Mouse (Mus musculus): ENCODE data around the gene Calhm2.

The Calhm2 gene

DNA sequence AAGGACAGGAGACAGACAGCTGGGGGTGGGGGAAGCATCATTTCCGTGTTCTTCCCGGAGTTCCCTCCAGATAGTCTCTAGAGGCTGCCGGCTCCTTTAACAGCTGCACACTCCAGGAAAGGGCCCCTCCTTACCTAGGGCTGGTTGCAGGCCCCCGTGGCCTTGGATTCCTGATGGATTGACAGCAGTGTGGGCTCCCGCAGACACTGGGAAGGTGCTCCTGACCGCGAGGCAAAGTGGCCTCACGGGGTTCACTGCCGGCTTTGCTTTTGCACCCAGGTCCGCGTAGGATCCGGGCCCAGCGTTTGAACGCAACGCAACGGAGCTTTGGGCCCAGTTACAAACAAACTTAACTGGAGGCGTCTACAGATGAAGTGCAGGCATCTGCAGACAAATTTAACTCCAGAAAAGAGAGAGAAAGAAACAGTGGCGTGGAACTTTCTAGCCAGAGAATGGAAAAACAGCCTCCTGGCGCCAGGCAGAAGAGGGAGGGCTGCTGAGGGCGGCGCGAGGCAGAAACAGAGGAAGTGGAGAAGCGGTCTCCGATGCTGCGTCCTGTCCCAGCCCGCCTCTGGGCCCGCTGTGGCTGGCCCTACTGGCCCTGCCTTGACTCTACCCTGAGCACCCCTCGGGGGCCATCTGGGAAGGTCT lies at the start of gene Calhm2:
Gene Calhm2, minus strand, starts transcription at position 524 of the 651 bp plus-strand sequence.
- CTCF ChIA-PET, result interaction anchor here (0.7 to 1.3 kb wide), 4 partner anchors 15 to 791 kb away, joined by 3 to 20 read pairs (median 8); no protein-coding TSS in a partner anchor

DNA sequence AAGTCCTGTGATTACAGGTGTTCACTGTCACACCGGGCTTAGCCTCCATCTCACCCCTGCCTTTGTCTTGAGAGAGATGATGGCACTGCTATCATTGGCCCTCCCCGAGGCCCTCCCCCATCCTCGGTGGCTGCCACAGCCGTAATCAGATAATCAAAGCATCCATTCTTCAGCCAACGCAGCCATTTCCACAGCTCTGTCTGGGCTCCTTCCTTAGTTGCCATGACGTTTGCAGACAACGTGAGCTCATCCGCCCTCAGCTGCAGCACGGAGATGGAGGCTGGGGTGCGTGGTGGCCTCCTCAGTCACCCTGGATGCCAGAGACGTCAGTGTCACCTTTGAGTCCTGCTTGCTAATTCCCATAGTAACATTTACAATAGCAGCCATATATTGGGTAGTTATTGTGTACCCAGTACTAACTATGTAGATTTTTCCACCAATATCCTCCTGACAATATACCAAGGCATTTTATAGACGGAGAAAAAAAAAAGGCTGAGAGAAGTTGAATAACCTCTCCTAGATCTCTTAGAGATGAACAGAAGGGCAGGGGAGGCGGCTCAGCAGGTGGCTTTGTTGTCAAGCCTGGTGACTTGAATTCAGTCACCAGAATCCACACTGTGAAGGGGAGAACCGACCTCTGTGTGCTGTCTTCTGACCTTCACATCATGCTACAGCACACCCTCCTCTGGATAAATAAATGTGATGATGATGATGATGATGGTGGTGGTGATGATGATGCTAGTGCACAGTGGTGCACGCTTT lies 48.6 kb upstream of the Calhm2 start:
- CTCF ChIA-PET, result no interaction called here

DNA sequence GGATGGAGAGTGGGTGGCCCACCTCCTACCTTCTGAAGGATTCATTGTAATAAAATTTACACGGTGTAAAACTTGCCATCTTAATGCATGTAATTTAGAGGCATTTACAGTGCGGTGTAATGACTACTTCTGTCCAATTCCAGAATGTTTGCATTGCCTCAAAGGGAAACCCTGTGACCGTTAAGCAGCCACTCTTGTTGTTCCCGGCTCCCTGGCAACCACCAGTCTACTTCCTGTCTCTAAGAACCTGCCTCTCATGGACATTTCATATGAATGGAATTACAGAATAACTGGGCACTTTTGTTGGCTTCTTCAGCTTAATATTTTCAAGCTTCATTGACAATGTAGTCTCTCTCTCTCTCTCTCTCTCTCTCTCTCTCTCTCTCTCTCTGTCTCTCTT lies 46.6 kb upstream of the Calhm2 start:
- CTCF ChIA-PET, result no interaction called here

DNA sequence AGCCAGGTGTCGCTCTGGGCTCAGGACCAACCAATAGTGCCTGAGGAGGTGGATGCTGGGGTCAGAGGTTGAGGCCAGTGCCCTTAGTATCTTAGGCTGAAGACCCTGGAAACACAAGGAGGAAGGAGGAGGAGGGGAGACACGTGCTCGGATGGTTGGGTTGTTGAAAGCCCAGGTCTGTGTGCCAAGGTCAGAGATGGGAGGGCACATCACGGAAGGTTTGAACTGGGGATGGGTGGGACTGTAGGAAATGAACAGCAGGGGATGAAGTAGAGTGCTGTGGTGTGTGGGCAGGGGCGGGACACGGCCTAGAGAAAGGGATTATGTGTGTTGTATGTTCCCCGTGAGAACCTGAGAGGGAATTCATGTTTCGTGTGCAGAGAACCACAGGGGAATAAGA lies 46.1 kb upstream of the Calhm2 start:
- CTCF ChIA-PET, result no interaction called here

DNA sequence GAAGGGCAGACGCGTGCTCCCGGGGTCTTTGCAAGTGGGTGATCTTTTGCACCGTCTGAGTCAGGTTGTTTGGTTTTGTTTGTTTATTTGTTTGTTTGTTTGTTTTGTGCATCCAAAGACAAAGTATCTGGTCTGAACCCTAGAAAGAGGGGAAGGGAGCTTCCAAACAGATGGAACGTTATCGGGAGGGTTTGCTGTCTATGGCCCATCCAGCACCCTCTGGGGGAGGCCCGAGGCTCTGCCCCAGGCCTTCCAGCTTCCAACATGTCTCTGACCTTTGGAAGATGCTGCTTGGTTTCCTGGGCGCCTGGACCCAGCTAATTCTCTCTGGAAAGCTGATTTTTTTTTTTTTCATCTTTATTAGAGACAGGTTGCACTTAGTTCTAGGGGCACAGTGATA lies 41.9 kb upstream of the Calhm2 start:
- CTCF ChIA-PET, result no interaction called here

DNA sequence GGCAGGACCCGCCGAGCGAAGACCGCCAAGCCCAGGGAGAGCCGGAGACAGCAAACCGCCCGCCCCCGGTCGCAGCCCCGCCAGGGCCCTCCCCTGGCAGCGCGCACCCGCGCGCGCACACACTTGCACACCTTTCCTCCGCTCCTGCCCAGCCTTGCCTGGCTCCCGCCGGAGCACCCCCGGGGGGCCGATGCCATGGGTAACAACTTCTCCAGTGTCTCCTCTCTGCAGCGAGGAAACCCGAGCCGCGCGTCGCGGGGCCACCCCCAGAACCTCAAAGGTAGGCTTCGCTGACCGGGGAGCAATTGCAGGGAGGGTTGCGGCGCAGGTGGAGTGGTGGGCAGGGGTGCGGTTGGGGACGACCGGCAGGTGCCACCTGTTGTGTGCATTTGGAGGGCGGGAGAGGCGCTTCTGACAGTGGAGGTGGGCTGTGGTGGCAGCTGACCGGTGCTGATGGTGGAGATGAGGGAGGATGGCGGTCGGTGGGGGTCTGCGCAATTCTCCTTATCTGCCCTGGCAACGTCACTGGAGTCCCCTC lies 41.2 kb upstream of the Calhm2 start:
- CTCF ChIA-PET, result no interaction called here

DNA sequence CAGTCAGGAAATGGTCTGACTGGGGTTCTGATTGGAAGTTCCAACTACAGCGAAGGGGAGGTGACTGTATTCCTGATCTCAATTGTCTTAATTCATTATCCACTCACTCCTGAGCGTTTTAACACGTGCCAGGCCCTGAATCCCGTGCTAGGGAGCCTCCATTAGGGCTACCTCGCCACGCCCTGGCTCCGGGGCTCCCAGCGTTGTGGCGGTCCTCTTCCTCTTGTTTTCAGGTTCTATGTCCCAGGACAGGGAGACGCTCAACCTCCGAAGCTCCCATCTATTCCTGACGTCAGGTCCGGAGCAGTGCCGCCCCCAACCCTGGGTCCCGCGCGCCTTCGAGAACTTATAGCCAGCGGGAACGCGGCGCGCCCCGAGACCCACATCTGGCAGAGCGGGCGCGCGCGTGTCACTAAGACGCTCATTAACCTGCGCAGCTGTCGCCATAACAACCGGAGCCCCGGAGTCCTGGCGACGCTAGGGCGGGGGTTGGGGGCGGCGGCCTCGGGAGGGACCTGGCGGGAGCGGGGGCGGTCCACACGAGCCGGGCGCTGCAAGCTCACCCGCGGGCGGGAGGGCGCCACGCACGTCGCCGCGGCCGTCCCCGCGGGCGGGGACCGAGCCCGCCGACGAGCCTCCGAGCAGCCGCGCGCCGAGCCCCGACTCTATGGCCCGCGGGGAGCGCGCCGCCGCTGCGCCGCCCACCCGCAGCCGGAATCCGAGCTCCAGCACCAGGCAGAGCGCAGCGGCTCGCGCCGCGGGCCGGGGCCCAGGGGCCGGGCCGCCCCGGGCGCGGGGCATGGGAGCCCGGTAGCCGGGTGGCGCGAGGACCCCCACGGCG lies 40.6 kb upstream of the Calhm2 start, which contains the start of gene Neurl1a:
Gene Neurl1a, plus strand, starts transcription at position 390 of the 841 bp plus-strand sequence.
- CTCF ChIA-PET, result interaction anchor here (0.8 kb wide), 1 partner anchor 422 kb away, joined by 3 read pairs; no protein-coding TSS in a partner anchor

DNA sequence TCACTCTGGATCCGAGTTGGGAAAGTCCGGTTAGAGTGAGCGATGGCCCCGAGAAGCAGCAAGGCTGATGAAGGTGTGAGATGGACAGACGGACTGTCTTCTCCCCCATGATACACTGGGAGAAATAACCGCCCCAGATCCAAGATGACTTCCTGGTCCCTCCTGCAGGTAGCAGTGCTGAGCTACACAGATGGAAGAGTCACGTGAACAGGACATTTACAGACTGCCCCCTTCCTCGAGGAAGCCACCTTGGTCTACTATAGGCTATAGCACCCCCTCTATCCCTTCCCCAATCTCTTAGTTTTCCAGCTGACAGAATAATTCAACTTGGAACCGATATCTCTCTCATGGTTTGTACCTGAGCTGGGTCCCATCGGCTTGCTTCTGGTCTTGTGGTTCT lies 39.9 kb upstream of the Calhm2 start:
- CTCF ChIA-PET, result interaction anchor here (0.8 kb wide), 1 partner anchor 421 kb away, joined by 3 read pairs; no protein-coding TSS in a partner anchor

DNA sequence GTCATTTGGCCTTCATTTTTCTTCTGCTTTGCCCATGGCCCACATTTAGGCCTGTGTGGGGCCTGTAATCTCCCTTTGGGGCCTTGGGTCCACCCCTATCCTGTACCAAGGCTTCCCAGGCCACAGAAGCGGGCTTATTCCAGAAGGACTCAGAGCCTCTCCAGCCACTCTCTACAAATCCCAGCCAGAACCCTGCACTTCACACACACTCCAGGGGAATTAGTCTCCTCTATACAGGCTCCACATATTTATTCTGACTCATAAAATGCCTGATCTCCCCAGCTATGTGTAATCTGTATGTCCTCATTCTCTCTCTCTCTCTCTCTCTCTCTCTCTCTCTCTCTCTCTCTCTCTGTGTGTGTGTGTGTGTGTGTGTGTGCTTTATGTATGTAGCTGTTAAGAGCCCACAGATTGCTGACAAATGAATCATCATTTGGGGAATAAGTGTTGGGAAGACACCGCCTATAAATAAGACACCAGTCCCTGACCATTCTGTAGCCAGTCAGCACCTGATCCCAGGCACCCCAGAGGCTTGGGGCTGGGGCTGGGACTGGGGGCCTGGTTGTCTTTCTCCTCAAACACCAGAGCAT lies 38.9 kb upstream of the Calhm2 start:
- CTCF ChIA-PET, result no interaction called here

DNA sequence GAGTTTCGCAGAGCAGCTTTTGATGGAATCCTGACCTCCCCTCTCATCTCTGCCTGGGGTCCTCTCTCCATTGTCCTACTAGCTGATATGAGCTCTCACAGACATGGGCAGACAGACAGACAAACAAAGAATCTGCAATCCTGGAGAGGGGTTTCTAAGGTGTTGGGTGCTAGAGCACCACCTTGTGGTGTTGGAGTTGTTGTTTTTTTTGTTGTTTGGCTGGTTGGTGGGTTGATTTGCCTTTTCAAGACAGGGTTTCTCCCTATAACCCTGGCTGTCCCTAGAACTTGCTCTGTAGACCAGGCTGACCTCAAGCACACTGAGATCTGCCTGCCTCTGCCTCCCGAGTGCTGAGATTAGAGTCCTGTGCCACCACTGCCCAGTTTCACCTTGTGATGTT lies 37.4 kb upstream of the Calhm2 start:
- CTCF ChIA-PET, result interaction anchor here (0.6 kb wide), 1 partner anchor 730 kb away, joined by 3 read pairs; no protein-coding TSS in a partner anchor

DNA sequence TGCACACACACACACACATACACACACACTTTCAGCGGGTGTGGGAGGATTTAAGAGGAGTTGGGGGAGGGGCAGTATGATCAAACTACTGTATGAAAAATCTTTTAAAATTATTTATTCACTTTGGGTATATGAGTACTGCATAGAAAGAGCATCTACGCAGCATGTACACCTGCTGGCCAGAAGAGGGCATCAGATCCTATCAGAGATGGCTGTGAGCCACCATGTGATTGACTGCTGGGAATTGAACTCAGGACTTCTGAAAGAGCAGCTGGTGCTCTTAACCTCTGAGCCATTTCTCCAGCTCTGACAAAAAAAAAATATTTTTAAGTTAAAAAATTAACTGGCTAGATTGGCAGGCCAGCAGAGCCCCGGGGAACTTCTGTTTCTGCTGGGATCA lies 36.4 kb upstream of the Calhm2 start:
- CTCF ChIA-PET, result interaction anchor here (0.7 kb wide), 1 partner anchor 9 kb away, joined by 7 read pairs; no protein-coding TSS in a partner anchor

DNA sequence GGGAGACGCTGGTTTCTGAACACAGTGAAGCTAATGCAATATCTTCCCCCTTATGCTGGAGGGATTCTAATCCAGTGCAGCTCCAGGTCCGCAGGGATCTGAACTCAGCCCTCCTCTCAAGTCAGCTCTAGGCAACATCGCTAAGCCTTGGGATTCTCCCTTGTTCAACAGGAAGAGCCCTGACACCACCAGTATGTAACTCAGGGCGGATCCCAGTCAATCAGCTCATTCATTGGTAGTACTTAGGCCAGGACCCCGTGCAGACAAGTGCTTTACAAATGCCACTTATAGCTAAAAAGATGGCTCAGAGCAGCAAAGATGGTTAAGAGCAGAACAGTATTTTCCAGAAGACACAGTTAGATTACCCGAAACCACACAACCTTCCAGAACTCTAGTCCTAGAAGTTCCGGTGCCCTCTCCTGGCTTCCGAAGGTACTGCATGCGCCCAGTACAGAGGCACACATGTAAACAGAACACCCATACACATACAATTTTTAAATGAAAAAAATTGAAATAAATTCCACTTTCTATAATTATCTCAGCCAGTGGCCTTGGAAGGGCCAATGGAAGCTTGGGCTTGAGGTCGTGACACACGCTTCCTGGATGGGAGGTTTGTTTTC lies 30.8 kb upstream of the Calhm2 start:
- CTCF ChIA-PET, result interaction anchor here (0.5 to 2.4 kb wide), 4 partner anchors 20 to 48 kb away, joined by 3 to 11 read pairs (median 7); no protein-coding TSS in a partner anchor

DNA sequence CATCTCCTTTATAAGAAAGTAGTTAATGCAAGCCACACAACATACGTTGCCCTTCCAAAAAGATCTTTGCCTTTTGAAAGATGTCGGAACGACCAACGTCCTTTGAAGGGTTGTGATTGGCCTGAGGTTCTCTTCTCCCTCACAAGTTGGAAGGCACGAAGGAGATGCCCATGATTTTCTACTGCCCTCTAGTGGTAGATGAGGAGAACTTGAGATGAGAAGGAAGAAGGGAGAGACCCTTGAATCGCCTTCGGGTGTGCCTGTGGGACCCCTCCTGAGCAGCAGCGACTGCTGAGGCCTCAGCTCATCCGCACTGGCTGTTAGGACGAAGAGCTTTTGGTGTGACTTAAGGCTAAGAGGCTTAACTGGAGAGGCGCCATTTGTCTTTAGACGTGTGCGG lies 30.1 kb upstream of the Calhm2 start:
- CTCF ChIA-PET, result interaction anchor here (0.5 to 2.4 kb wide), 6 partner anchors 18 to 77 kb away, joined by 3 to 11 read pairs (median 4); no protein-coding TSS in a partner anchor

DNA sequence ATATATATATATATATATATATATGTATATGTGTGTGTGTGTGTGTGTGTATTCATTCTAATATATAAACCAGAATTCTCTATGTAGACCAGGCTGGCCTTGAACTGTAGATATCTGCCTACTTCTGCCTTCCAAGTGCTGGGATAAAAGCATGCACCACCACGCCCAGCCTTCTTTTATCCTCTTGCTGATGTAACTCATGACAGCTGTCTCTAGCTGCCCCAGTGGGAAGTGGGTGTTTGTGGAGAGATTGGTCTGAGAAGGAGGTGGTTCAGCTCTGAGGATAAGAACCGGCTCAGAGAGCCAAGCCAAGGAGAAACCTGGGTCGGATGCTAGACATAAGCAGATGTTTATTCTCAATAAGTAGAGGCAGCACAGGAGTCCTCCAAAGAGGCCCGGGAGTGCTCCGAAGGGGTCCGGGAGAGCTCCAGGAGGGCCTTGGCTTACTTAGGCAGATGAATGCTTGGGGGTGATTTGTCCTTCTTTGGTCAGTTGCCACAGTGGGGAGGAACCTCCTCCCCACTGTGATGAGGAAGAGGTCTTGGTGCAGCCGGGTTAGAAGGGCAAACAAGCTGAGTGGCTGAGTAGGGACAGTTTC lies 29.6 kb upstream of the Calhm2 start:
- CTCF ChIA-PET, result interaction anchor here (0.6 to 2.4 kb wide), 5 partner anchors 18 to 123 kb away, joined by 3 to 14 read pairs (median 4); no protein-coding TSS in a partner anchor

DNA sequence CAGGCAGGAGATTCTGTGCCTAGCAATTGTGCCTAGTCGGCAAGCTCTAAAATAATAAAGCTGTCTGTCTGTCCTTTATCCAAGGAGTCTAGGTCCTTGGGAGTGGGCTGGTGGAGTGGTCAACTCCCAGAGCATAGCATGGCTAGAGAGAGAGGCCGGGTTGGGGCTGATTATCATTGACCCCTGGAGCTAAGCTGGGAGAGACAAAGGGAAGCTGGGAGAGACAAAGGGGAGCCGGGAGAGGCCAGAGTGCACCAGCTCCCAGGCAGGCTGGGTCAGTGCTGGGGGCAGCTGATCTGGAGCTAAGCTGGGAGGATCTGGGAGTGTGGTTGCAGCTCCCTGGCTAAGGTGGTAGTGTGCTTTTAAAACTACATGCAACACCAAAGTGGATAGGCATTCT lies 28.7 kb upstream of the Calhm2 start:
- CTCF ChIA-PET, result interaction anchor here (0.5 kb wide), 1 partner anchor 52 kb away, joined by 3 read pairs; no protein-coding TSS in a partner anchor

DNA sequence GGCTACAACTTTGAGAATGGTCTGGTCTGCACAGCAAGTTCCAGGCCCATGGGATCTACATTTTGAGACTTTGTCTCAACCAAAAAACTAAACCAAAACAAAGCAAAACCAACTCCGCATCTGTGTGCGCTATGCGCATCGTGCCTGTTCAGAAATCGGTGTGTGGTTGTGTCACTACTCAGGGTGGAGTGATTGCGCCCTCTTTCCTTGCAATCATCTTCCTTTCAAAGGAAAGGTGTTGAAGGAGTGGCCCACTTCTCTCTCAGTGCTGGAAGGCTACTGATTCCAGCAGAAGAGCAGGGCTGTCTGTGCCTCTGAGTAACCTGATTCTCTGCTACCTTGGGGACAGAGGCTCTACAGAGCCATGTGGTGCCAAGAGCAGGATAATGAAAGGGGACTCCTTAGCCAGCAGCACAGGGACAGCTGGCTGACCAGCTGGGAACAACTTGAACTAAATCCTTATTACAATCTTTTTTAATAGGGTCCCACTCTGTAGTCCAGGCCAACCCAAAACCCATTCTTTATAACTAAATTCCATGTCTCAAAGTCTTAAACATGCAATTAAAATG lies 25.2 kb upstream of the Calhm2 start:
- CTCF ChIA-PET, result no interaction called here

DNA sequence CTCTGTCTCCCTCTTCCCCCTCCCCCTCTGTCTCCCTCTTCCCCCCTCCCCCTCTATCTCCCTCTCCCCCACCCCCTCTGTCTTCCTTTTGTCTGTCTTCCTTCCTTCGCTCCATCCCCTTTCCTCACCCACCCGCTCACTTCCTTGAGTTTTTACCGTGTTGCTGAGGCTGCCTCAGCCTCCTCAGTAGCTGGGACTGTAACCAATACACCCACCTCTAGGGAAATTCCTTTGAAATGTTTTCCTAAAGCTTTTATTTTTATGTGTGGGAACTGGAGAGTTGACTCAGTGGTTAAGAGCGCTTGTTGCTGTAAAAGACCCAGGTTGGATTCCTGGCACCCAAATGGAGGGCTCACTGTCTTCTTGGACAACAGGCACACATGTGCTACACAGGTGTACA lies 23.6 kb upstream of the Calhm2 start:
- CTCF ChIA-PET, result no interaction called here

DNA sequence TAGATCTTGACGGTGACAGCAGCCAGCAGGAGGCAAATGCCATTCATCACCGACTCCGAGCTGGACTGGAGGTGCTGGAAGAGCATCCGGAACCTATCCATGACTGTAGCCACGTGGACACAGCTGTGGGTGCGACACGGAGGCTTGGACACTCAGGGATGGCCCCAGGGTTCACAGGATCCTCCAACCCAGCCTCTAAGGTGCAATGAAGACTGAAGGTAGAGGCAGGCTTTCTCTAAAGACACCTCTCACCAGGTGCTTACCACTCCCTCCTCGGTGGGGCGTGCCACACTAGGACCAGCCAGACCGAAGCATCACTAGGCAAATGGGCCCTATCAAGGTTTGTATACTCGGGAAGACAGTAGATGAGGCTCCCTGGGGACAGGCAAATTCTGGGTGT lies 19.6 kb upstream of the Calhm2 start, which contains the start of gene Calhm3:
Gene Calhm3, minus strand, starts transcription at position 101 of the 400 bp plus-strand sequence.
- CTCF ChIA-PET, result no interaction called here

DNA sequence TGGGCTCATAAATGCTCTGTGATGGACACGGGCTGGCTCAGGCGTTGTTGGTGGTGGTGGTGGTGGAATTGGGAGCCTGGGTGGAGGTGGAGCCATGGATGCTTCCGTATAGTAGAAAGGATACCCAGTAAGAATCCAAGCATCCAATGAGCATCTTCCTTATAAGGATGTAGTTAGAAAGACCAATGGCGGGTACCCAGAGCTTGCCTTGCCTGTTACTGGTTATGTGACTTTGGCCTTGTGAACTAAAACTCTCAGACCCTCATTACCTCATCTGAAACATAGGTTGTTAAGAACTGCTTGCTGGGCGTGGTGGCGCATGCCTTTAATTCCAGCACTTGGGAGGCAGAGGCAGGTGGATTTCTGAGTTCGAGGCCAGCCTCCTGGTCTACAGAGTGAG lies 15.7 kb upstream of the Calhm2 start:
- CTCF ChIA-PET, result no interaction called here

DNA sequence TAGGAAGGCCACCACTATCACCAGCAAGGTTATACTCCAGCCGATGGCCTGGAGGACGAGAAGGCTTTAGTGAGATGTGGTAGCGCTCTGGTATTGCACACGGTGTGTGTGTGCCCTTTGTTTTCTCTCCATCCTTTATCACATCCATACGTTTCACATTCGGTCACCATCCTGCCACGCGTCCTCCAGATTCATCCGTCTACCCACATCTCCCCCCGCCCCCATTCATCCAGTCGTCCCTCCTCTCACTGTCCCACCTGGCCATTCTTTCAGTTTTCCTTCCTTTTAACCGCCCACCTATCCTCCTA lies 13.9 kb upstream of the Calhm2 start:
- CTCF ChIA-PET, result no interaction called here

Data from spleen, embryonic (tissue).